Mouse (Mus musculus) liver, embryonic 13.5 days (tissue): ENCODE data around the gene Tmc5. TPM values are rescaled to one million over a fixed set of nuclear protein-coding genes. Genes with fewer than 3 reads are reported as not detected.

ENCODE experiments used
- ATAC-seq: fragments of 200-750 bp; cut with Nextera tagmentation; 2 replicates; pipeline ENCODE4 v1.8.0; 2017; ENCODE audit warnings: low read depth, mild to moderate bottlenecking, moderate number of reproducible peaks, moderate library complexity
- DNase-seq: peaks from one replicate; pipeline ENCODE4 v3.0.0; 2022
- H3K27ac ChIP-seq: fragments of 300-500 bp; sonication (generic); 2 replicates; pipeline ENCODE4 v1.5.1; 2015; ENCODE audit warnings: moderate library complexity, mild to moderate bottlenecking, inconsistent platforms
- H3K27me3 ChIP-seq: fragments of 300-500 bp; sonication (generic); 2 replicates; pipeline ENCODE4 v1.6.1; 2015; ENCODE audit warnings: mild to moderate bottlenecking, inconsistent platforms
- H3K36me3 ChIP-seq: fragments of 300-500 bp; sonication (generic); 2 replicates; pipeline ENCODE4 v1.6.1; 2015; ENCODE audit warnings: mild to moderate bottlenecking, inconsistent platforms
- H3K4me1 ChIP-seq: fragments of 300-500 bp; sonication (generic); replicated peaks from 2 replicates; pipeline ENCODE4 v1.6.1; 2015; ENCODE audit warnings: inconsistent platforms
- H3K4me2 ChIP-seq: fragments of 300-500 bp; sonication (generic); 2 replicates; pipeline ENCODE4 v1.6.1; 2015; ENCODE audit warnings: inconsistent platforms, mild to moderate bottlenecking, moderate library complexity
- H3K4me3 ChIP-seq: fragments of 300-500 bp; sonication (generic); replicated peaks from 2 replicates; pipeline ENCODE4 v1.5.1; 2015; ENCODE audit warnings: mild to moderate bottlenecking, inconsistent platforms
- H3K9ac ChIP-seq: fragments of 300-500 bp; sonication (generic); 2 replicates; pipeline ENCODE4 v1.6.1; 2015; ENCODE audit warnings: mild to moderate bottlenecking, inconsistent platforms
- H3K9me3 ChIP-seq: fragments of 300-500 bp; sonication (generic); replicated peaks from 2 replicates; pipeline ENCODE4 v1.6.1; 2016; ENCODE audit warnings: inconsistent platforms
- whole genome bisulfite sequencing: fragments of 180-500 bp; shearing (Covaris S2); methylation state at CpG from one replicate; pipeline ENCODE4 v1.1.7; 2015; ENCODE audit not compliant: insufficient replicate concordance; 5-methylcytosine and 5-hydroxymethylcytosine counted together
- polyA plus RNA-seq: library from polyadenylated mRNA; unstranded; fragments of >200 nt; fragmentation: Nextera tagmentation; extraction: Ambion mirVana; gene quantifications from 2 replicates; pipeline ENCODE4 v1.2.1, GENCODE M21; 2015

Tmc5 gene
- polyA plus RNA-seq, 1 experiment from 2014 or later = not detected

DNA sequence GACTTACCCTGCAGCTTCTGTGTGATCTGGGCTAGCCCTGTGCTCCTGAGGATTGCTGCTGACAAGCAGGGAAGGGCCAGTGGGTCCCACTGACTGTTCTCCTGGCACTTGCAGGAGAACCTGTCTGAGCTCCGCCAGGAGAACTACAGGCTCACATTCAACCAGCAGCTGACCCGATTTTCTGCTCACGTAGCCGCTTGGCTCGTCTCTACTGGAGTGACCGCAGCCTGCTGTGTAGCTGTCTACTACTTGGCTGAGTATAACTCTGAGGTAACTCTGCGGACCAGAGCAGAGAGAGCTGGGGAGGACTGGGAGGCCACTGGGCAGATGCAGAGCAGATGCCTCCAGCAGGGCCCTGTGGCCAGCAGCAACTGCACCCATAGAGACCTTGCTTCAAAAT, 52.2 kb downstream of the Tmc5 start:
- H3K27ac ChIP-seq = no peak overlapping the region
- no peaks in the 10 kb centered on the region for H3K27me3 ChIP-seq
- ATAC-seq (no peak), DNase-seq (no peak)
- no peak overlapping the region for H3K9ac ChIP-seq
- H3K36me3 ChIP-seq = no peaks in the 10 kb centered on the region
- 65% methylated on average over 7 of the region's 7 CpGs for WGBS
- no peak overlapping the region for H3K4me3 ChIP-seq
- H3K4me1 ChIP-seq = no peaks in the 10 kb centered on the region
- H3K4me2 ChIP-seq = no peak overlapping the region
- no peaks in the 10 kb centered on the region for H3K9me3 ChIP-seq

DNA sequence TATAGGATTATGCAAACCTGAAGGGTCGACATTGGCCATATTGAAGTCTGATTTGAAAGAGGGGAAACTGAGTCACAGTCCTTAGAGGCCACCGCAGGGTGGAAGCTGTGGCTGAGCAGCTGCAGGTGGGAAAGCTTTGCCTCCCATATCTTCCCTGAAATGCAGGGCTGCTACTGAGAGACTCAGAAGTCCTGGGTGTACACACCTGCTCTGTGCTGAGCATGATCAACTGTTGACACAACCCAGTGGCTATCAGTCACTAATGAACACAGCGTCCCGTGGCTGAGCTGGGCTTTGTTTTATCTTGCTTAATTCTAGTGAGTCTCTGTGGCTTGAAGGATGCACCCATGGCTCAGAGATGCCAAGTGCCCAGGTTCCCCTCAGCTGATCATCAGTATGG, 53.0 kb downstream of the Tmc5 start:
- no peaks in the 10 kb centered on the region for H3K9me3 ChIP-seq
- H3K27ac ChIP-seq = no peak overlapping the region
- H3K4me1 ChIP-seq = no peaks in the 10 kb centered on the region
- ATAC-seq (no peak), DNase-seq (no peak)
- H3K27me3 ChIP-seq = no peaks in the 10 kb centered on the region
- H3K36me3 ChIP-seq = no peaks in the 10 kb centered on the region
- no peak overlapping the region for H3K9ac ChIP-seq
- no peak overlapping the region for H3K4me3 ChIP-seq
- H3K4me2 ChIP-seq = no peak overlapping the region
- 63% methylated on average over 4 of the region's 4 CpGs for WGBS

DNA sequence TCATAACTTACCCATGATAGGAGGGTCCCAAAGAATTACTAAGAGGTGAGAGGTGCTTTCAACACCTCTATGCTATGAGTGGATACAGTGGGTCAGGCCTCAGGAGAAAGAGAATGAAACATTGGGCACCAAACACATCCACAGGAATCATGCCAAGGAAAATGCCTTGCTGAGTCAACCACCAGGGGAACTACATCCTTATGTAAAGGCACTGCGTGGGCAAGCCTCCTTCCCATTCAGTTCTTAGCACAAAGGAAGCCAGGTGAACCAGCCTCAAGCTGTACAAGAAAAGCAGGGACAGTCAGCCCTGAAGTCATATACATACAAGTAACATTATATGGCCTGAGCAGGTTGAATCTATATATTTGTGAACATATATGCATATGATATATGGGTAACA, 53.8 kb downstream of the Tmc5 start:
- Histone ChIP-seq H3K27me3 (no peaks in the 10 kb centered on the region), H3K4me2 (no peak overlapping the region), H3K36me3 (no peaks in the 10 kb centered on the region), H3K27ac (no peak overlapping the region), H3K4me3 (no peak overlapping the region), H3K9me3 (no peaks in the 10 kb centered on the region), H3K9ac (no peak overlapping the region), H3K4me1 (no peaks in the 10 kb centered on the region)
- 50% methylated on average over 1 of the region's 1 CpGs for WGBS
- DNase-seq (no peak), ATAC-seq (no peak)

DNA sequence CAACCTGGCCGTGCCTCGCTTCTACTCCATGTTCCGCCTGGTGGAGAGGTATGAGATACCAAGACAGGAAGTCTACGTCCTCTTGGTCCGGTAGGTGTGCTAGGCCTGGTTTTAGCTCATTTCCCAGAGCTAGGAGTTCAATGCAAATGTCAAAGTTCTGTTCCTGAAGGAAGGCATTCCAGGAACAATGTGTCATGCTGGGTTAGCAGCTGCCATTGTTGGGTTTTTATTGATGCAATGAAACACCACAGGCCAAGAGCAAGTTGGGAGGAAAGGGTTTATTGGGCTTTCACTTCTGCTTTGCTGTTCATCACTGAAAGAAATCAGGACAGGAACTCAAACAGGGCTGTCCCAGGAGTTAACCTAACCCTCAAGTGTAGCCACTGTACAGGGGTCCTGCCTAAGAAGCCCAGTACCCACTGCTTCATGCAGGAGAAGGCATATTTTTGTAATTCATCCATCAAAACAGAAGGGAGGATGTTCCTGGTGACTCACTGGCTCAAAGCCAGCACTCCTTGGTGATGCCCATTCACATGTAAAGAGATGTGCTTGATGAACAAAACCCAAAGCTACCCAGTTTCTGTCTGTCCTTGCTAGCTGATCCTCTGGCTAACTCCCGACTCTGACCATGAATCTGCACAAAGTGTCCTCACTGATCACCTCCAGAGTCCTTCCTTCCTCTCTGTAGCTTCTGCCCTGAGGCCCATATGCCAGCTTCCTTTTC, 55.6 kb downstream of the Tmc5 start:
- no peaks in the 10 kb centered on the region for H3K4me1 ChIP-seq
- H3K27me3 ChIP-seq = no peaks in the 10 kb centered on the region
- H3K9me3 ChIP-seq = no peaks in the 10 kb centered on the region
- H3K4me3 ChIP-seq = no peak overlapping the region
- H3K36me3 ChIP-seq = no peaks in the 10 kb centered on the region
- no peak overlapping the region for H3K27ac ChIP-seq
- H3K4me2 ChIP-seq = no peak overlapping the region
- ATAC-seq = no peak
- 56% methylated on average over 6 of the region's 6 CpGs for WGBS
- DNase-seq = no peak
- no peak overlapping the region for H3K9ac ChIP-seq

DNA sequence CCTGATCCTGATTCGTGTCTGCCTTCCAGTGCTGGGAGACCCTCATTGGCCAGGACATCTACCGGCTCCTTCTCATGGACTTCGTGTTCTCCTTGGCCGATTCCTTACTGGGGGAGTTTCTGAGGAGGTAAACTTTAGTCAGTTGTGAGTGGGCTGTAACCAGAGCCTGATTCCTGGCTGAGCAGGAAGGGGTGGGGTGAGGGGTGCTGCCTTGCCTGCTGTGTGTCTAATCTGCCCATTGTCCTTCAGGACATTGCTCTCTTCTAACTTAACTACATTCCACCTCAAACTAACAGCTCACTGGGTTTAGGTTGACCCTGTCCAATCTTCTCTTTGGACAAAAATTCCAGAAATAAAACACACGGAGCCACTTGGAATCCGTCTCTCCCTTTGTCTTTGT, 59.6 kb downstream of the Tmc5 start:
- Histone ChIP-seq H3K27ac (no peak overlapping the region), H3K9ac (no peak overlapping the region), H3K4me1 (no peaks in the 10 kb centered on the region), H3K9me3 (no peaks in the 10 kb centered on the region), H3K4me2 (no peak overlapping the region), H3K4me3 (no peak overlapping the region), H3K36me3 (no peaks in the 10 kb centered on the region), H3K27me3 (no peaks in the 10 kb centered on the region)
- ATAC-seq = no peak
- WGBS = 33% methylated on average over 6 of the region's 6 CpGs
- no peak for DNase-seq

DNA sequence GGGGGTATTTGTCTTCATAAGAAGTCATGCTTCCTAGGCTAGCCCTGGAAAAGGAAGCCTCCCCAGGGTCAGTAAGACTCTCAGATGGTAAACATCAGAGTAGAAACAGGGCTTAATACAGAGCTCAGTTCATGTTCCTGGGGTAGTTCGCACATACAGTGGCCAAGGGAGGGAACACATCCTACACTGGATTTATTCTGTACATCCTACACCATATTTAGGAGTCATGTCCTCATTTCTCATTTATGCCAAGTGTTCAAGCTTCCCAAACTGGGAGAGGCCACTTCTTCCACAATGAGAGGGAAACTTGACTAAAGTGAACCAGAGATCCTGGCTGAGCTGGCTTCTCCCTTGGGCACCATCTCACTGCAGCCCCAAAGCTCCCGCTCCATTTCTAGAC, 70.7 kb downstream of the Tmc5 start:
- no peak for DNase-seq
- no peak overlapping the region for H3K4me2 ChIP-seq
- 73% methylated on average over 2 of the region's 2 CpGs for WGBS

DNA sequence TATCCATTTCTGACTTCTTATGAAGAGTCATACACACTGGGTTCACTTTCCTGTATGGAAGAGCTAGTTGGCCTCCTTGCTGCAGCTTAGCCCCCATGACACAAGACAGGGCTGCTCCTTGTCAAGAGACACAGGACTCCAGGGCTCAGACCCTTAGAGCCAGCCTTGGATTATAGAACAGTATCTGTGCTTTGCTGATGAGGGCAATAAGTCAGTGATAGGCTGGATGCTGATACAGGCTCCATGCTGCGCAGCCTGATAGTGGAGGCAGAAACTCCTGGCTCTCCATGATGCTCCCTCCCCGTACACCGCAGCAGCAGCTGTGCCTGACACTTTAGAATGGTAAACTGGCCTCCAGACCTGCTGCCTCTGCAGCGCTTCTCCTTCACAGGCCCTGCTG, 73.0 kb downstream of the Tmc5 start:
- Histone ChIP-seq H3K27ac (no peak overlapping the region), H3K36me3 (no peaks in the 10 kb centered on the region), H3K27me3 (no peaks in the 10 kb centered on the region), H3K9ac (no peak overlapping the region), H3K9me3 (no peaks in the 10 kb centered on the region), H3K4me2 (no peak overlapping the region), H3K4me1 (no peaks in the 10 kb centered on the region), H3K4me3 (no peak overlapping the region)
- WGBS = 46% methylated on average over 4 of the region's 4 CpGs
- no peak for DNase-seq
- peak; percentile 81 for ATAC-seq

More for the DNA sequence above, 70.7 kb downstream of the Tmc5 start:
- Histone ChIP-seq H3K4me3 (no peak overlapping the region), H3K9me3 (no peaks in the 10 kb centered on the region; the same call in none of the 2 replicates), H3K9ac (no peak overlapping the region), H3K27ac (no peak overlapping the region), H3K36me3 (no peaks in the 10 kb centered on the region), H3K4me1 (no peaks in the 10 kb centered on the region), H3K27me3 (no peaks in the 10 kb centered on the region)
- no peak for ATAC-seq

DNA sequence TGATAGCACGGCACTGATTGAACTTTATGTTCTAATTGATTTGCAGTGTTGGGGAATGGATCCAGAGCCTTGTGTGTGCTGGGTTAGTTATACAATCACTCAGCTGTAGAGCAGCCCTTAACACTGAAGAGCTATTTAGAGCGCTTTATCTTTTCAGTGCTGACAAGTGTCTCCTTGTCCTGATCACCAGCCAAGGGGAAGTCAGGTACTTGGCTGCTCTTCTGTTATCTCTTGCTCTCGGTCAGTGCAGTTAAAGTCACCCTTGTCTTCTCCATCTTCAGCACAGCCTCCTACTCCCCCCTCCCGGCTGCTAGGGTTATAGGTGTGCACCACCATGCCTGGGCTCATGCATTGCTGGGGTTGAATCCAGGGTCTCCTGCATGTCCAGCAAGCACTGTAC, 79.7 kb downstream of the Tmc5 start:
- Histone ChIP-seq H3K9ac (no peak overlapping the region), H3K27ac (no peak overlapping the region), H3K4me2 (no peak overlapping the region), H3K36me3 (no peaks in the 10 kb centered on the region), H3K4me3 (no peak overlapping the region), H3K27me3 (no peaks in the 10 kb centered on the region), H3K9me3 (no peaks in the 10 kb centered on the region), H3K4me1 (no peaks in the 10 kb centered on the region)
- ATAC-seq = no peak
- 53% methylated on average over 4 of the region's 4 CpGs for WGBS
- no peak for DNase-seq

DNA sequence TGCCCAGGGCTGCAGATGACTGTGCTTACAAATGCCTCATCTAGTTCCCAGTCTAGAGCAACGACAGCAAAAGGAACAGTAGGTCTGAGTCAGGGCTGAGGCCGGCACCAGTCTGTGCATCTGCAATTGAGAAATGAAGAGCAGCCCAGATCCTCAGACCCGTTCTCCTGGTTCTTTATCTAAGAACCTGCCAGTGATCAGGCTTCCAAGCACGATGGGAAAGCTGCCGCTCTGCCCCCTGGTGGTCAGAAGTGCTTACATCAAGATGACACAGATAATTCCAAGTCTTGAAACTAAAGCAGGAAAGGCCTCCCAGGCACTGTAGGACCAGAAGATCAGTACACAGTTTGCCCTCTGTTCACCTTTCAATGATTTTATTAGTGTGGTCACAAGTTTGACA, 91.1 kb downstream of the Tmc5 start:
- Histone ChIP-seq H3K4me1 (no peaks in the 10 kb centered on the region), H3K27ac (no peak overlapping the region), H3K9ac (no peak overlapping the region), H3K4me2 (no peak overlapping the region), H3K9me3 (no peaks in the 10 kb centered on the region), H3K36me3 (peaks cover 62% of the 10 kb centered on the region), H3K27me3 (no peaks in the 10 kb centered on the region), H3K4me3 (no peak overlapping the region)
- WGBS = 27% methylated on average over 5 of the region's 5 CpGs
- DNase-seq (peak; percentile 27), ATAC-seq (0 out of 2 replicates have a peak, but pooled peaks have one; percentile 14)

DNA sequence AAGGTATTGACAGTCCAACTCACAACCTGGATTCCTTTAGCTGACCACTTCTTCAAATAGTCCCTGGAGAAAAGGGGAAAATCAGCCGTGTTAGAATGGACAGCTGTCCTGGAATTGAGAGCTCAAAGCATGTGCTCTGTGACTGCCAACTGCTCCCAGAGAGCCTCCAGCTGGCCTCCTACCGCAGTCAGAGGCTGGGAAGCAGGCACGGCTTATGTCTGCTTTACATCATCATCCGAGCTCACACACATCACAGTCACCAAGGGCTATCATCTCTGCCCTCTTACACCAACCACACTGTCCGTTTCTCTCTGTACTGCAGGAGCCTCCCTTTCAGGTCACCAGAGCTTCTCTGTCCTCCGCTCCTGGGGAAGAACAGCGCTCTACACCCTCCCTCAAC, 92.0 kb downstream of the Tmc5 start:
- ATAC-seq (no peak), DNase-seq (no peak)
- H3K4me3 ChIP-seq = no peak overlapping the region
- no peaks in the 10 kb centered on the region for H3K9me3 ChIP-seq
- no peaks in the 10 kb centered on the region for H3K4me1 ChIP-seq
- H3K9ac ChIP-seq = no peak overlapping the region
- no peak overlapping the region for H3K4me2 ChIP-seq
- WGBS = 82% methylated on average over 7 of the region's 7 CpGs
- no peak overlapping the region for H3K27ac ChIP-seq
- peaks cover 70% of the 10 kb centered on the region for H3K36me3 ChIP-seq
- no peaks in the 10 kb centered on the region for H3K27me3 ChIP-seq

DNA sequence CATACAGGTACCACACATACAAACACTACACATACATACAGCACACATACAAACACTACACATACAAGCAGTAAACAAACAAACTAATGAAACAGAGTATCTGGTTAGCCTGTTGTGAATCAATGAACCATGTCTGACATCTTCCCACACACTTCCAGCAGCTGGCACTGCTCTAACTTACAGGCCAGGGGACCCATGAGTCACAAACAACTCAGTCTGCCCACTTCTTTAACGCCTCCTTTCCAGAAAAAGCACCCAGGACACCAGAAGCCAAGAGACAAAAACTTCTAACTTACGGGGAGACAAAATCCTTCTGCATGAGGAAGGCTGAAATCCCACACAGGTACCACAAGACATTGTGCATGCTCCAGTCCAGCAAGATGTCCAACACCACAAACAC, 94.2 kb downstream of the Tmc5 start:
- Histone ChIP-seq H3K27me3 (no peaks in the 10 kb centered on the region), H3K4me2 (no peak overlapping the region), H3K27ac (no peak overlapping the region), H3K4me3 (no peak overlapping the region), H3K36me3 (peaks cover 90% of the 10 kb centered on the region), H3K9ac (no peak overlapping the region), H3K4me1 (no peaks in the 10 kb centered on the region), H3K9me3 (no peaks in the 10 kb centered on the region)
- WGBS = 92% methylated on average over 2 of the region's 2 CpGs
- DNase-seq (no peak), ATAC-seq (no peak)

DNA sequence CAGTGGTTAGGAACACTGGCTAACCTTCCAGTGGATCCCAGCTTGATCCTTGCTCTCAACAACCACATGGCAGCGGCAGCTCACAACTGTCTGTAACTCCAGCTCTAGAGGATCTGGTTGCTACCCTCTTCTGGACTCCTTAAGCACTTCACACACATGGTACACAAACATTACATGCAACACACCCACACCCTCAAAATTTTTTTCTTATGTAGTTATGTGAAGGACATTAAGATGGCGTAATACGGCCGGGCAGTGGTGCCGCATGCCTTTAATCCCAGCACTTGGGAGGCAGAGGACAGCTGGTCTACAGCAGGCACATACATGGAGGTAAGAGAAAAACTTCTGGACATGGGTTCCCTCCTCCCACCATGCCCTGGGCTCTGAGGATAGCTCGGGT, 99.0 kb downstream of the Tmc5 start:
- DNase-seq (no peak), ATAC-seq (no peak)
- Histone ChIP-seq H3K27me3 (no peaks in the 10 kb centered on the region), H3K4me1 (peaks cover 8% of the 10 kb centered on the region; the same call in 1 of the 2 replicates), H3K36me3 (peaks cover 79% of the 10 kb centered on the region), H3K9me3 (no peaks in the 10 kb centered on the region), H3K27ac (no peak overlapping the region), H3K9ac (no peak overlapping the region), H3K4me2 (no peak overlapping the region), H3K4me3 (no peak overlapping the region)
- 92% methylated on average over 6 of the region's 6 CpGs for WGBS
